Mouse (Mus musculus): ENCODE data around the gene Vtcn1. TPM values are rescaled to one million over a fixed set of nuclear protein-coding genes. Genes with fewer than 3 reads are reported as not detected.

Gene Vtcn1
- total RNA-seq, 2 experiments from 2014 or later: 0.29 to 0.33 TPM

DNA sequence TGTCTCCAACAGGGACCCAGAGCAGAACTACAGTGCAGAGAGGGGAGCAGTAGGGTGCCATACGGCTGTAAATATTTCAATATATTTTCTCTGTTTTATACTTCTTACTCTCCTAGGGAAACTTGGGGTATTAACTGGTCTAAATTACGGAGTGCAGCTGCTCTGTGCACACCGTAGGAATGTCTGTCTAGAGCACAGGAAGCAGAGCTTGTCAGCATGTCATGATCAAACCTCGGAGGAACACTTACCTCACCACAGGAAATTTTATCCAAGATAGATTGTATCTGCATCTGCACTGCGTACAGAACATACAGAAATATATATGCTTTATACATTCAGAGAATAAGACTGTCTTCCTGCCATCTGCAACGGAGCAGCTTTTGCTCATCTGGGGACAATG, 83.3 kb downstream of the Vtcn1 start:
- no peak overlapping the region for H3K27ac ChIP-seq
- intact Hi-C loops (cut with DNase I): no loop called here
- no peak overlapping the region for H3K4me3 ChIP-seq
- TF ChIP-seq CTCF (IDR thresholded peaks at IDR 0.05): no peak
- DNase-seq (ENCODE audit: extremely low spot score in 1 of 2, low spot score in 2 of 2): no peak

DNA sequence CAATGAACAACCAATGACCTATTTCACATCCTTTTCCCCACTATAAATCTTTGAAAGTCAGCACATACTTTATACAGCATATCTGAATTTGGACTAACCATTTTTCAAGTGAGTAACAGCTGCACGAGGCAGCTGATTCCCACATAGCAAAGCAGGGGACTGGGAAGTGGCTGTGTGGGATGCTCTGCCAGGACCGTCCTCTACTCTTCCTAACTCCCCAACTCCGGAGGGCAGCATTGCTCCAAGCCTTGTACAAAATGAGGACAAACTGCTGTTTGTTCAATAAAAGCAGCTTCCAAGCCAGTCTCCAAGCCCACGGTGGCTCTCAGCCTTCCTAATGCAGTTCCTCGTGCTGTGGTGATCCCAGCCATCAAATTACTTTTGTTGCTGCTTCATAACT, 85.4 kb downstream of the Vtcn1 start:
- intact Hi-C loops (cut with DNase I): loop anchor here (10.0 kb wide), 1 partner anchor 726 kb away; no protein-coding TSS in a partner anchor
- no peak for DNase-seq (ENCODE audit: extremely low spot score in 1 of 2, low spot score in 2 of 2)
- Histone ChIP-seq H3K27ac (no peak overlapping the region), H3K4me3 (no peak overlapping the region)
- no peak for TF ChIP-seq CTCF (IDR thresholded peaks at IDR 0.05)

DNA sequence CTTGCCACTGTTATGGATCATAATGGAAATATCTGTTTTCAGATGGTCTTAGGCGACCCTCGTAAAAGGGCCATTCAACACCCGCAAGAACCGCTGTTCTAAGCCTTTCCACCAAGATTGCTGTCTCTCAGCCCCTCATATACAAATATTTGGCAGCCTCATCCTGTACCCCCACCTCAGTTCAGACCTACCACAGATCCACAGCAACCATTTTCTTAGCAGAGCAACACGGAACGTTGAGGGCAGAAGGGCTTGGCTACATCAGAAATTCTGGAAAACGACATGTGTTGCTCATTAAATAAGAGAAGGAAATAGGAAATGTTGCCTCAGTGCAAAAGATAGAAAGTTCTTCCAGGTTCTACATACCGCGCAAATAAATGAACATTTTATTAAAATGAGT, 85.8 kb downstream of the Vtcn1 start:
- Histone ChIP-seq H3K4me3 (no peak overlapping the region), H3K27ac (no peak overlapping the region)
- TF ChIP-seq CTCF (IDR thresholded peaks at IDR 0.05): no peak
- no peak for DNase-seq (ENCODE audit: extremely low spot score in 1 of 2, low spot score in 2 of 2)
- intact Hi-C loops (cut with DNase I): loop anchor here (10.0 kb wide), 1 partner anchor 726 kb away; no protein-coding TSS in a partner anchor

DNA sequence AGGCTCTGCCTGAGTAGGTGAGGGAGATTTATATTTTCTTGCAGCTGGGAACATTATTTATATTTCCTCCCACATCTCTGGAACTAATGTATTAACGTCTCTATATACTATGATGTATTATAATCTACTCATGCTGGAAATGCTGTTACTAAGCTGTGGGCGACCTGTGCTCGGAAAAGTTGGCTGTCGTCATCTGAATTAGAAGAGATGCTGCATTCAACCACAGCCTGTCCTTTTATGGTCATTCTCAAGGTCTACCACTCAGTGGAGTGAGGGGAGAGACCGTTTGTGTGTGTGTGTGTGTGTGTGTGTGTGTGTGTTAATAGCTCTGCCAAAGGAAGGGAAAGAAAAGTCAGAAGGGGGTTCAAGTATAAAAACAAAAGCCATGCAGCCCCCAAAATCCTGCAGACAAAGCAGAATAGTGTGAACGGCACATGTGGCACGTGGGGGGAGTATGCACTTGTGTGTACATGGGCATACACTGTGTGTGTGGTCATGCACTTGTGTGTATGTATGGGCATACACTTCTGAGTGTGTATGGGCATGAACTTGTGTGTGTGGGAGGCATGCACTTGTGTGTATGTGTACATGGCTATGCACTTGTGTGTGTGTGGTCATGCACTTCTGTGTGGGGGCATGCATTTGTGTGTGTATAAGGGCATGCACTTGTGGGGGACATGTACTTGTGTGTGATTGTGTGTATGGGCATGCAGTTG, 86.4 kb downstream of the Vtcn1 start:
- DNase-seq (ENCODE audit: extremely low spot score in 1 of 2, low spot score in 2 of 2): no peak
- Histone ChIP-seq H3K4me3 (no peak overlapping the region), H3K27ac (no peak overlapping the region)
- TF ChIP-seq CTCF (IDR thresholded peaks at IDR 0.05): no peak
- intact Hi-C loops (cut with DNase I): loop anchor here (10.0 kb wide), 1 partner anchor 727 kb away; no protein-coding TSS in a partner anchor

DNA sequence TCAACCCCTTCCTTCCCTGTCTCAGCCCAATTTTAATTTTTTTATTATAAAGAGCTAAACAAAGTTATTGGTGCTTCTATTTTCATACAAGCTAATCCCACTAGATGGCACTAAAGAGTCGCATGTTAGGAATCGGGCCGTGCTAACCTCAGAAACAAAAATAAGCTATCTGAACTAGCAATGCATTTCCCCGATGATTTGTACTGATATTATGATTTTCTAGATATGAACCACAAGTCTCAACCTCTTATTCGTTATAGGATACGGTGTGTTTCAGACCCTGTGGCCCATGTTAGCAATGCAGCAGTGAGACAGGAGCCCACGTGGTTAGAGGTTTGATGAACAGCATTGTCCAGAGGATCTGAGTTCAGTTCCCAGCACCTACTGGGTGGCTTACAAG, 91.6 kb downstream of the Vtcn1 start:
- peak; percentile 72 for TF ChIP-seq CTCF (IDR thresholded peaks at IDR 0.05)
- intact Hi-C loops (cut with DNase I): loop anchor here (10.0 kb wide), 1 partner anchor 732 kb away; no protein-coding TSS in a partner anchor
- H3K4me3 ChIP-seq: no peak overlapping the region
- DNase-seq (ENCODE audit: extremely low spot score in 1 of 2, low spot score in 2 of 2): no peak
- no peak overlapping the region for H3K27ac ChIP-seq

DNA sequence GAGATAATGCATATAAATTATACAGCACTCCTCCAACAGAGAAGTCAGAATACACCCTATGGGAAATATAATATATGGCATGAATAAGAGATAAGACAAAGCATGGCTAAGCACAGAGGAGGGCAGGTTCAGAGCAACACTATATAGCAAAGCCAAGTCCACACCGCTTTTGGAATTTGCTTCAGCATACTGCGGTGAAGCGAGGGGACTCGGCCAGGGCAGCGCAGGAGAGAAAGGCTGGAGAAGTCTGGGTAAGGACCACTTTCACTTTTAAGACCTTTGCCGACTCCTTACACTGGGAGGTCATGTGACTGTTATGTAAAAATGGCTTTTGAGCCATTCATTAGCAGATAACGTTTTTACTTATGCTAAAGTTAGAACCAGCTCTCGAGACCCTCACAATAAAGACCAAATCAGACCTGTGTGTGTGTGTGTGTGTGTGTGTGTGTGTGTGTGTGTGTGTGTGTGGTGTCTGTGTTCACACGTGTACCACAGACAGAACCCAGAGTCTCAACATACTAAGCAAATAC, 95.4 kb downstream of the Vtcn1 start:
- no peak overlapping the region for H3K27ac ChIP-seq
- no peak overlapping the region for H3K4me3 ChIP-seq
- intact Hi-C loops (cut with DNase I): no loop called here
- no peak for TF ChIP-seq CTCF (IDR thresholded peaks at IDR 0.05)
- DNase-seq (ENCODE audit: extremely low spot score in 1 of 2, low spot score in 2 of 2): no peak

DNA sequence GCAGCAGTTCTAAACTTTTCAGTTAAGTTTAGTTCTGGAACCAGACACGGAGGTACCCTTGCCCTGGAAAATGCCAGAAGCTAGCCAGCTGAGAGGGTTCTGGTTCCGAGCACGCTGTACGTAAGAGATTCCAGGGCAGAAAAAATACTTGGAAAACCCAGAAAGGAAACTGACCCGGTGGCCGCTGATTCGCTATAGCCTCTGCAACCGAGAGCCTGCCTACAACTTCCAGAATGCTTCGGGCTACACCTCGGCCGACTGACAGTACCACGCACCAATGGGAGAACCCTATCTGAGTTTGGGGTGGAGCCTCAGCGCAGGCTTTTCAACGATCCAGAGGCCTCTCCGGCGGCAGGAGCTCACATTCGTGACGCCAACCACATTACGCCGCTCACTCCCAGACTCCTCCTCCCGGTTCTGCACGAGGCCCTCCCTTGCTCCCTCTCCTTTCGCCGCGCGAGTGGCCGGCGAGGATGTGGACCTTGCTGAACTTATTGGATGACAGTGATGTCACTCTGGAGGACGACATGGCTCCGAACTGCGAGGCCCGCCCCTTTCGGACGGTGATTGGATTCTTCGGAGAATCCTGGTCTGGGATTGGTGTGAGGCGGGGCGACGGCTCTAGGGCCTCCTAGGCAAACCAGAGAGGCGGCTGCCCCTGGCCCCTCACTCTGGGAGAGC, 96.7 kb downstream of the Vtcn1 start, which contains the start of gene Trim45:
Gene Trim45 (plus strand): TSS at position 378 of the 681 bp plus-strand sequence.
- no peak for TF ChIP-seq CTCF (IDR thresholded peaks at IDR 0.05)
- DNase-seq (ENCODE audit: extremely low spot score in 1 of 2, low spot score in 2 of 2): peak; percentile 97 to 99
- peak within 1 kb of the TSS; percentile 93 for H3K27ac ChIP-seq
- intact Hi-C loops (cut with DNase I): loop anchor here (2.0 kb wide), 1 partner anchor 239 kb away; no protein-coding TSS in a partner anchor
- H3K4me3 ChIP-seq: peak within 1 kb of the TSS; percentile 63

DNA sequence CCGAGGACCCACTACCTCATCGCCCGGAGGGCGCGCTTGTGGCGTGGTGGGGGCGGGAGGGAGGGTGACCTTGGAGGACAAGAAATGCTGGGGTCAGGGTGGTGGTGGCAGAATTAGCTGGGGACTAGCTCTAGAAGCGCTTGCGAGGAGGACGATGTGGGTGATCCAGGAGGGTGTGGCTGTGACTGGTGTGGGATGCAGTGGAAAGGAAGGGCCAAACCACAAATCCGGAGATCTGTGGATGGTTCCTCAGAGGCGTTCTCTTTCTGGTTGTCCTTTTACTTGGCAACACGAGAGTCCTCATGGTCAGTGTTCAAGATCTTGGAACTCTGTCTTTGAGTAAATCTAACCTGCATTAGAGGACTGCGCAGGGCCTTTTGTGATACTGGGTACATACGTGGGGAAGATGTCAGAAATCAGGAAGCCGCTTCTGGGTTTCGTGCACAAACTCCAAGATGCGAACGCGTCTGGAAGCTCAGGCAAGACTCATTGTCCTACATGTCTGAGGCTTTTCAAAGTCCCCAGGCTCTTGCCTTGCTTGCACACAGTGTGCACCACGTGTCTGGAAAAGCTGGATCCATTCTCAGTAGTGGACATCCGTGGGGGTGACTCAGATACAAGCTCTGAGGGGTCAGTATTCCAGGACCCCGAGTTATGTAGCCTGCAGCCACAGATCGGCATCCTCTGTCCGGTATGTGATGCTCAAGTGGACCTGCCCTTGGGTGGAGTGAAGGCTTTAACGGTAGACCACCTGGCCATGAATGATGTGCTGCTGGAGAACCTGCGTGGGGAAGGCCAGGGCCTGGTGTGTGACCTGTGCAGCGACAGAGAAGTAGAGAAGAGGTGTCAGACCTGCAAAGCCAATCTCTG, 97.5 kb downstream of the Vtcn1 start:
- peak overlapping the region; percentile 93 for H3K27ac ChIP-seq
- no peak for DNase-seq (ENCODE audit: extremely low spot score in 1 of 2, low spot score in 2 of 2)
- H3K4me3 ChIP-seq: peak overlapping the region; percentile 63
- no peak for TF ChIP-seq CTCF (IDR thresholded peaks at IDR 0.05)
- intact Hi-C loops (cut with DNase I): loop anchor here (2.0 kb wide), 1 partner anchor 240 kb away; no protein-coding TSS in a partner anchor

DNA sequence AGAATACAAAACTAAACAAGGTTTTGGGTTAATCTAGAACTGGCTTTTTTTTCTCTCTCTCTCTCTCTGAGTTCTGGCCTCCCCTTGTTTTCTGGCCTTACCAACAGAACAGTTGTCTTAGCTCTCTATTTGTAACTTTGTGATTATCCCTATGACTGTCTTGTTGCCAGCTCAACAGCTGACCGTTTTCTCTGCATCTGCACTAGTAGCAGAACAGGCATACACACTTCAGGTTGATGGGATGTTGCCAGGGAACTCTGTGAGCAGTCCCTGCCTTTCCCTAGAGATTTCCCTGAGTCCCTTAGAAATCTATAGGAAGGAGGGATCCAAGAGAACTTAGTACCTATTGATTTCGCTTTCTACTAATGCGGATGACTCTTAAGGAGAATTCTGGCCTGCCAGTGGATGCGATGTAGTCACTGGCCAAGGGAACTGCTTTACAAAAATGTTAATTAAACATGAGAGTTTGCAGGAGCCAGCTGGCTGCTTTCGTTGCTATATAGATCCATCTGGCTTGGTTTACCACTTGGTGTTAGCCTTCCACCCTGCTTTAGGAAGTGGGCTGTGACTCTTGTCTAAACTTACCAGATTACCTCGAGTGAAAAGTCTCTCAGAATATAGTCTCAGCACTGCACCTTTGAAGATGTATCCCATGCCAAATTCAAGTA, 98.9 kb downstream of the Vtcn1 start:
- Histone ChIP-seq H3K4me3 (no peak overlapping the region), H3K27ac (no peak overlapping the region)
- TF ChIP-seq CTCF (IDR thresholded peaks at IDR 0.05): no peak
- DNase-seq (ENCODE audit: extremely low spot score in 1 of 2, low spot score in 2 of 2): no peak
- intact Hi-C loops (cut with DNase I): no loop called here

DNA sequence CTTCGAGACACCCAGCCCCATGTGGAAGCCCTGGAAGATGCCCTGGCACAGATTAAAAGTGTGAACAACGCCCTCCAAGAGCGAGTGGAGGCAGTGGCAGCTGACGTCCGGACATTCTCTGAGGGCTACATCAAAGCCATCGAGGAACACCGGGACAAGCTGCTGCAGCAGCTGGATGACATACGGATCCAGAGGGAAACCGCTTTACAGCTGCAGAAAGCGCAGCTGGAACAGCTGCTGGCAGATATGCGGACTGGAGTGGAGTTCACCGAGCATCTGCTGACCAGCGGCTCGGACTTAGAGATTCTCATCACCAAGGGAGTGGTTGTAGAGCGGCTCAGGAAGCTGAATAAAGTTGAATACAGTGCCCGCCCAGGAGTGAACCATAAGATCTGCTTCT, 99.9 kb downstream of the Vtcn1 start:
- no peak overlapping the region for H3K27ac ChIP-seq
- H3K4me3 ChIP-seq: no peak overlapping the region
- intact Hi-C loops (cut with DNase I): no loop called here
- no peak for TF ChIP-seq CTCF (IDR thresholded peaks at IDR 0.05)
- no peak for DNase-seq (ENCODE audit: extremely low spot score in 1 of 2, low spot score in 2 of 2)
